Mouse (Mus musculus) liver, adult 2 months (tissue): Measurements from ENCODE around the gene Cd40.

Experiments
- CTCF ChIP-seq: fragments of 200-500 bp; IDR thresholded peaks from 2 replicates; pipeline ENCODE4 v1.5.1; 2011; ENCODE audit warnings: low read depth, low read length, control low read depth
- POLR2A ChIP-seq: fragments of 200-500 bp; IDR thresholded peaks from 2 replicates; pipeline ENCODE4 v1.6.1; 2011; ENCODE audit warnings: low read length, control low read depth; ENCODE audit not compliant: insufficient read depth; ENCODE audit errors: extremely low read depth

DNA sequence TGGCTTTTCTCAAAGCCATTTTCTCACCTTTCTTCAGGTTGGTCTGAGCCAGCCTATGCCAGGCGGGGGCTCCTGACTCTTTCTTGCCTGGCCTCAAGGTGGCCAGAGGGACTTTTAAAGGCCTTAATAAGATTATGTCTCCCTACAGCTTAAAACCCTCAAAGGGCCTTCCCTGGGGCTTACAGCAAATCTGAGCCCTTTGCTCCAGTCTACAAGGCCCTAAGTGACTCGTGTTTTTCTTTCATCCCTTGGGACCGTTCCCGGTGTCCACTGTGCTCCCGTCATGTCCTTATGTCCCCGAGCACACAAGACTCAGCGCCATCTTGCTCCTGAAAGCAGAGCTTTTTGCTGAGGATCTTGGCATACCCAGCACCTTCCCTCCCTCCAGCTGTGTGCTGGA is 25.8 kb downstream of the Cd40 start:
- no peak for TF ChIP-seq POLR2A
- no peak for TF ChIP-seq CTCF
